10 mouse cellular contexts compared by ENCODE assay signal in genomic region chr5:140571673-140572072, GRCm38 (mm10). TPM values are rescaled to one million over a fixed set of nuclear protein-coding genes. Genes with fewer than 3 reads are reported as not detected.
DNase-seq lines count a peak whose midpoint lies in the region; ATAC-seq and TF ChIP-seq lines count a peak whose summit lies in the region.
"Had no signal": no experiment of that assay in that cellular context is flagged by ENCODE, and none has a peak within 500 bp of the region (broad histone marks: within the 10 kb centered on the region; RNA-seq: fewer than 3 reads in every experiment).

No protein-coding gene starts in this region.

- no peak for DNase-seq in midbrain, embryonic 10.5 days (ENCODE audit: low spot score)
- peak; percentile 34 for DNase-seq in brain, embryonic 14.5 days (ENCODE audit: low read depth)
- peak; percentile 90 for DNase-seq in heart, adult 8-10 months (ENCODE audit: low spot score)
- peak; percentile 61 for DNase-seq in left cerebral cortex, postnatal 4 days
- DNase-seq in hindbrain, embryonic 11.5 days (ENCODE audit: low spot score) = no peak

- H3K9me3 ChIP-seq in midbrain, embryonic 10.5 days (replicated peaks) = no peaks in the 10 kb centered on the region; the same call in 1 of the 2 replicates
- no peaks in the 10 kb centered on the region for H3K9me3 ChIP-seq in midbrain, embryonic 13.5 days
- 0 out of 2 replicates have a peak, but pooled peaks cover 2% of the 10 kb centered on the region for H3K9me3 ChIP-seq in intestine, embryonic 16.5 days (ENCODE audit: control insufficient read depth, low read length)
- H3K9me3 ChIP-seq in hindbrain, embryonic 11.5 days (ENCODE audit: control insufficient read depth, low read length) = no peaks in the 10 kb centered on the region

- ATAC-seq in midbrain, embryonic 13.5 days = no peak
- no peak for ATAC-seq in intestine, embryonic 16.5 days
- ATAC-seq in hindbrain, embryonic 11.5 days (ENCODE audit: low FRiP score) = no peak

- H3K27me3 ChIP-seq in midbrain, embryonic 10.5 days (ENCODE audit: low read depth, poor library complexity, severe bottlenecking) = no peaks in the 10 kb centered on the region; the same call in 1 of the 2 replicates
- 0 out of 2 replicates have a peak, but pooled peaks cover 6% of the 10 kb centered on the region for H3K27me3 ChIP-seq in midbrain, embryonic 13.5 days
- no peaks in the 10 kb centered on the region for H3K27me3 ChIP-seq in intestine, embryonic 16.5 days (replicated peaks; ENCODE audit: control insufficient read depth, insufficient read depth, low read length)
- no peaks in the 10 kb centered on the region for H3K27me3 ChIP-seq in hindbrain, embryonic 11.5 days (ENCODE audit: control insufficient read depth, insufficient read depth, low read length)

- H3K36me3 ChIP-seq in midbrain, embryonic 10.5 days = no peaks in the 10 kb centered on the region
- no peaks in the 10 kb centered on the region for H3K36me3 ChIP-seq in midbrain, embryonic 13.5 days
- H3K36me3 ChIP-seq in intestine, embryonic 16.5 days (ENCODE audit: control insufficient read depth, insufficient read depth, low read length) = no peaks in the 10 kb centered on the region
- H3K36me3 ChIP-seq in hindbrain, embryonic 11.5 days (ENCODE audit: control insufficient read depth, insufficient read depth, low read length) = no peaks in the 10 kb centered on the region

- no peak overlapping the region for H3K4me2 ChIP-seq in midbrain, embryonic 13.5 days (replicated peaks)
- H3K4me2 ChIP-seq in intestine, embryonic 16.5 days (ENCODE audit: low read depth, low read length) = no peak overlapping the region
- H3K4me2 ChIP-seq in hindbrain, embryonic 11.5 days (replicated peaks; ENCODE audit: low read depth, low read length) = no peak overlapping the region

- WGBS in midbrain, embryonic 10.5 days = 83% methylated on average over 10 of the region's 10 CpGs
- WGBS in midbrain, embryonic 13.5 days = 66% methylated on average over 10 of the region's 10 CpGs
- WGBS in intestine, embryonic 16.5 days = 59% methylated on average over 10 of the region's 10 CpGs
- WGBS in hindbrain, embryonic 11.5 days = 72% methylated on average over 10 of the region's 10 CpGs

- intact Hi-C loops in left cerebral cortex, postnatal 4 days (cut with DNase I) = no loop called here

- peak overlapping the region; percentile 65 for H3K27ac ChIP-seq in midbrain, embryonic 10.5 days (replicated peaks)
- H3K27ac ChIP-seq in midbrain, embryonic 13.5 days = no peak overlapping the region
- no peak overlapping the region for H3K27ac ChIP-seq in intestine, embryonic 16.5 days (ENCODE audit: low read length)
- H3K27ac ChIP-seq in hindbrain, embryonic 11.5 days (ENCODE audit: low read depth, low read length) = no peak overlapping the region

- no peak overlapping the region for H3K9ac ChIP-seq in midbrain, embryonic 13.5 days (replicated peaks)
- no peak overlapping the region for H3K9ac ChIP-seq in intestine, embryonic 16.5 days (ENCODE audit: low read depth, low read length)
- H3K9ac ChIP-seq in hindbrain, embryonic 11.5 days (ENCODE audit: low read depth, low read length) = no peak overlapping the region

- no peak for TF ChIP-seq POLR2A in brain, embryonic 14.5 days (IDR thresholded peaks at IDR 0.05; ENCODE audit: borderline replicate concordance, extremely low read depth, insufficient read depth, insufficient read length, poor library complexity, severe bottlenecking)

- H3K4me3 ChIP-seq in midbrain, embryonic 10.5 days = no peak overlapping the region
- H3K4me3 ChIP-seq in midbrain, embryonic 13.5 days (replicated peaks) = no peak overlapping the region
- no peak overlapping the region for H3K4me3 ChIP-seq in intestine, embryonic 16.5 days (ENCODE audit: low read length)
- no peak overlapping the region for H3K4me3 ChIP-seq in hindbrain, embryonic 11.5 days (ENCODE audit: low read depth, low read length)

- peaks cover 46% of the 10 kb centered on the region for H3K4me1 ChIP-seq in midbrain, embryonic 10.5 days
- H3K4me1 ChIP-seq in midbrain, embryonic 13.5 days (replicated peaks) = peaks cover 11% of the 10 kb centered on the region
- H3K4me1 ChIP-seq in intestine, embryonic 16.5 days (ENCODE audit: control insufficient read depth, insufficient read depth, low read length) = peaks cover 14% of the 10 kb centered on the region
- H3K4me1 ChIP-seq in hindbrain, embryonic 11.5 days (replicated peaks; ENCODE audit: control insufficient read depth, insufficient read depth, low read length) = no peaks in the 10 kb centered on the region; the same call in 1 of the 2 replicates

- no peak for TF ChIP-seq CTCF in brain, embryonic 14.5 days (IDR thresholded peaks at IDR 0.05; ENCODE audit: borderline replicate concordance, extremely low read depth, insufficient read depth, insufficient read length)

RNA-seq across cellular contexts. Expression of gene Grifin, which starts 6.8 kb away (rescaled TPM):
- polyA plus RNA-seq in midbrain, embryonic 10.5 days (2016; fragmentation: Nextera tagmentation; extraction: Ambion mirVana) = 0.62 and 0.63 TPM in 2 replicates
- not detected in 2 replicates for polyA plus RNA-seq in midbrain, embryonic 13.5 days (2015; fragmentation: Nextera tagmentation; extraction: Ambion mirVana)
- polyA plus RNA-seq in brain, embryonic 14.5 days (2012; rRNA removed) = 0.26 and 0.32 TPM in 2 replicates
- total RNA-seq in heart, adult 8-10 months (2022) = not detected
- total RNA-seq in left cerebral cortex, postnatal 4 days (2021) = not detected
- 0.70 and 0.80 TPM in 2 replicates for polyA plus RNA-seq in intestine, embryonic 16.5 days (2015; fragmentation: Nextera tagmentation; extraction: Ambion mirVana)
- not detected in 2 replicates for polyA plus RNA-seq in hindbrain, embryonic 11.5 days (2014; fragmentation: Nextera tagmentation; extraction: Ambion mirVana)
- total RNA-seq: adrenal gland, adult 18-20 months; hematopoietic stem cell, adult 5-6 weeks had no signal
- polyA plus RNA-seq: testis, adult 2 months had no signal

RNA-seq across cellular contexts. Expression of gene Lfng, which starts 35.4 kb away (rescaled TPM):
- 43.7 and 50.8 TPM in 2 replicates for polyA plus RNA-seq in midbrain, embryonic 10.5 days (2016; fragmentation: Nextera tagmentation; extraction: Ambion mirVana)
- 25.0 and 25.7 TPM in 2 replicates for polyA plus RNA-seq in midbrain, embryonic 13.5 days (2015; fragmentation: Nextera tagmentation; extraction: Ambion mirVana)
- polyA plus RNA-seq in brain, embryonic 14.5 days (2012; rRNA removed) = 55.8 and 73.4 TPM in 2 replicates
- total RNA-seq in heart, adult 8-10 months (2022) = 1 to 10 TPM; 6.0 to 8.3 (median 6.9) TPM
- total RNA-seq in left cerebral cortex, postnatal 4 days (2021) = 10 to 100 TPM; 19.7 to 20.7 TPM
- polyA plus RNA-seq in intestine, embryonic 16.5 days (2015; fragmentation: Nextera tagmentation; extraction: Ambion mirVana) = 11.9 and 13.4 TPM in 2 replicates
- polyA plus RNA-seq in hindbrain, embryonic 11.5 days (2014; fragmentation: Nextera tagmentation; extraction: Ambion mirVana) = 34.1 and 38.8 TPM in 2 replicates

Comparison
In these comparisons a context has a peak if more than half of its experiments do, and no peak if none do; other contexts are left out.
1. DNase-seq: peak in brain, embryonic 14.5 days (single experiment), heart, adult 8-10 months (single experiment) and left cerebral cortex, postnatal 4 days (single experiment); none in midbrain, embryonic 10.5 days (single experiment) and hindbrain, embryonic 11.5 days (single experiment).